Mouse (Mus musculus): ENCODE measurements around the gene Trim30a. TPM values are rescaled to one million over a fixed set of nuclear protein-coding genes. Genes with fewer than 3 reads are reported as not detected.

Gene Trim30a
- 47.4 TPM for polyA plus RNA-seq (2014; fragmentation: Illumina TruSeq; extraction: RNeasy Lipid Tissue Mini Kit (QIAGEN cat#74804); ENCODE audit: low read depth, low replicate concordance)

DNA sequence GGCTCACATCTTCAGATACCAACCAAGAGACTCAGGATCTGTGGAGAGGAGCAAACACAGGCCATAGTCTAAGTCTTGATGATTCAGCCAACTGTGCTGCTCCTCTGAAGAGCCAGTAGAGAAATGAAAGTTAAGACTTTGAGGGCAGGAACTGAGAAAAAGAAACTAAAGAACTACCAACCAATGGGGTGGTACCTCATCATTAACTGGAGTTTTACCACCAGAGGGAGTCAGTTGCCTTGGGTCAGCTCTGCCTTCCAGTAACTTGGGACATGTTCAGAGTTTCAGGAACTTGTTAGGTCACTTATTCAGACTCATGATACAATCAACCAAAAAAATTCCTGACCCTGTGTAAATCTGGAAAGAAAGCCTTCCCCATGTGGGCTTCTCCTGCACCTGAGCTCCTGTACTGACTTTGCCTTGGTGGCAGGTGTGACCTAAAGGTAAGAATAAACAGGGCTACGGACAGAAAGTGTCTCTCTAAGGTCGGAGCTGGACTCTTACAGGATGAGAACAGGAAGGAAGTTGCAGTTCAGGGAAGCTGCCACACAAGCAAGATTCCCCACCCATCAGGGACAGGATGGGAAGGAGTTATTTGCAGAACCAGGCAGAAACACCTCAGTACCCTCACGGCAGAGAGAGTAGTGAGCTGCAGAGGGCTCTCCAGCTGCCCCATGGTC, at the start of gene Trim30a:
Gene Trim30a, minus strand, starts transcription at position 129 of the 680 bp plus-strand sequence.

DNA sequence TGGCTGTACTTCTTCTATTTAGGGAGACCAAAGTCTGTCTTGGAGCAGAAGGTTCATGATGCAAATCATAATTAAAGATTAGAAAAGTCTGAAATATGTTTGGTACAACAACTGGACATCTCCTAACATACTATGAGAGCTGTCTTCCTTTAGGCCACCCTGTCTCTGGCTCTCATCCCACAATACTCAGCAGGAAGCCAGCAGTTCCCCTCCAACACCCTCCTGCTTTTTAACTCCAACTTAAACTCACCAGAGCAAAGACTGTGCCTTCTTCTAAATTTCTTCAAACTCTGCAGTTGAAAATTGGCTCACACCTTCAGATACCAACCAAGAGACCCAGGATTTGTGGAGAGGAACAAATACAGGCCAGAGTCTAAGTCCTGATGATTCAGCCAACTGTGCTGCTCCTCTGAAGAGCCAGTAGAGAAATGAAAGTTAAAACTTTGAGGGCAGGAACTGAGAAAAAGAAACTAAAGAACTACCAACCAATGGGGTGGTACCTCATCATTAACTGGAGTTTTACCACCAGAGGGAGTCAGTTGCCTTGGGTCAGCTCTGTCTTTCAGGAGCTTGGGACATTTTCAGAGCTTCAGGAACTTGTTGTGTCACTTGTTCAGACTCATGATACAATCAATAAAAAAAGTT, 42.5 kb upstream of the Trim30a start, which contains the start of gene Trim30d:
Gene Trim30d, minus strand, starts transcription at position 429 of the 645 bp plus-strand sequence.

DNA sequence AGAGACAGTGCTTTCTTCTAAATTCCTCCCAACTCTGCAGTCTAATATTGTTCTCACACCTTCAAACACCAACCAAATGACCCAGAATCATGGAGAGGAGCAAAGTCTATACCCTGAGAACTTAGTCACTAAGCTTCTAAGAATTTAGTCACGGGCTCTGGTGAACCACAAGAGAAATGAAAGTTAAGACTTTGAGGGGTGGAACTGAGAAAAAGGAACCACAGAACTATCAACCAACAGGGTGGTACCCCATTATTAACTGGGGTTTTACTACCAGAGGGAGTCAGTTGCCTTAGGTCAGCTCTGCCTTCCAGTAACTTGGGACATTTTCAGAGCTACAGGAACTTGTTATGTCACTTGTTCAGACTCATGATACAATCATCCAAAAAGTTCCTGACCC, 64.3 kb downstream of the Trim30a start, which contains the start of gene Trim30c:
Gene Trim30c, minus strand, starts transcription at position 140 of the 400 bp plus-strand sequence.

DNA sequence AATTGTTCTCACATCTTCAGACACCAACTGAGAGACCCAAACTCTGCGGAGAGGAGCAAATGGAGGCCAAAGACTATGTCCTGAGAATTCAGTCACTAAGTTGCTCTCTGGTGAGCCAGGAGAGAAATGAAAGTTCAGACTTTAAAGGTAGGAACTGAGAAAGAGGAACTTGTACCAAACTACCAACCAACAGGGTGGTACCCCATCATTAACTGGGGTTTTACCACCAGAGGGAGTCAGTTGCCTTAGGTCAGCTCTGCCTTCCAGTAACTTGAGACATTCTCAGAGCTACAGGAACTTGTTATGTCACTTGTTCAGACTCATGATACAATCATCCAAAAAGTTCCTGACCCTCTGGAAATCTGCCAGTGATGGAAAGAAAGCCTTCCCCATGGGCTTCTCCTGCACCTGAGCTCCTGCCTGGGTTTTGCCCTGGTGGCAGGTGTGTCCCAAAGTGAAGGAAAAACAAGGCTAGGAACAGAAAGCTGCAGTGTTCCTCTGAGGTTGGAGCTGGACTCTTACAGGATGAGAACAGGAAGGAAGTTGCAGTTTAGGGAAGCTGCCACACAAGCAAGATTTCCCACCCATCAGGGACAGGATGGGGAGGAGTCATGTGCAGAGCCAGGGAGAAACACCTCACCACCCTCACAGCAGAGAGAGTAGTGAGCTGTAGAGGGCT, 95.1 kb downstream of the Trim30a start, which contains the start of gene Trim30b:
Gene Trim30b, minus strand, starts transcription at position 149 of the 679 bp plus-strand sequence.

Other genes starting within 250 kb of the Trim30a start
- gene Trim6, start 246.4 kb downstream of the Trim30a start, polyA plus RNA-seq (2014; fragmentation: Illumina TruSeq; extraction: RNeasy Lipid Tissue Mini Kit (QIAGEN cat#74804); ENCODE audit: low read depth, low replicate concordance): 30.0 TPM
- gene Trim34a, start 220.7 kb downstream of the Trim30a start, polyA plus RNA-seq (2014; fragmentation: Illumina TruSeq; extraction: RNeasy Lipid Tissue Mini Kit (QIAGEN cat#74804); ENCODE audit: low read depth, low replicate concordance): 40.5 TPM
- 15.0 TPM for gene Trim5, start 177.1 kb downstream of the Trim30a start, polyA plus RNA-seq (2014; fragmentation: Illumina TruSeq; extraction: RNeasy Lipid Tissue Mini Kit (QIAGEN cat#74804); ENCODE audit: low read depth, low replicate concordance)
- gene Trim12a, start 149.7 kb downstream of the Trim30a start, polyA plus RNA-seq (2014; fragmentation: Illumina TruSeq; extraction: RNeasy Lipid Tissue Mini Kit (QIAGEN cat#74804); ENCODE audit: low read depth, low replicate concordance): 62.6 TPM
- 2.4 TPM for gene Trim34b, start 135.7 kb downstream of the Trim30a start, polyA plus RNA-seq (2014; fragmentation: Illumina TruSeq; extraction: RNeasy Lipid Tissue Mini Kit (QIAGEN cat#74804); ENCODE audit: low read depth, low replicate concordance)
- 70.1 TPM for gene Trim12c, start 111.8 kb downstream of the Trim30a start, polyA plus RNA-seq (2014; fragmentation: Illumina TruSeq; extraction: RNeasy Lipid Tissue Mini Kit (QIAGEN cat#74804); ENCODE audit: low read depth, low replicate concordance)
- 3.2 TPM for gene Trim30b, start 95.3 kb downstream of the Trim30a start, polyA plus RNA-seq (2014; fragmentation: Illumina TruSeq; extraction: RNeasy Lipid Tissue Mini Kit (QIAGEN cat#74804); ENCODE audit: low read depth, low replicate concordance)
- gene Trim30c, start 64.4 kb downstream of the Trim30a start, polyA plus RNA-seq (2014; fragmentation: Illumina TruSeq; extraction: RNeasy Lipid Tissue Mini Kit (QIAGEN cat#74804); ENCODE audit: low read depth, low replicate concordance): 0.76 TPM
- 112 TPM for gene Trim30d, start 42.7 kb upstream of the Trim30a start, polyA plus RNA-seq (2014; fragmentation: Illumina TruSeq; extraction: RNeasy Lipid Tissue Mini Kit (QIAGEN cat#74804); ENCODE audit: low read depth, low replicate concordance)
- not detected for gene Olfr651, start 84.9 kb upstream of the Trim30a start, polyA plus RNA-seq (2014; fragmentation: Illumina TruSeq; extraction: RNeasy Lipid Tissue Mini Kit (QIAGEN cat#74804); ENCODE audit: low read depth, low replicate concordance)
- gene Olfr652, start 95.7 kb upstream of the Trim30a start, polyA plus RNA-seq (2014; fragmentation: Illumina TruSeq; extraction: RNeasy Lipid Tissue Mini Kit (QIAGEN cat#74804); ENCODE audit: low read depth, low replicate concordance): not detected
- gene Olfr653, start 112.1 kb upstream of the Trim30a start, polyA plus RNA-seq (2014; fragmentation: Illumina TruSeq; extraction: RNeasy Lipid Tissue Mini Kit (QIAGEN cat#74804); ENCODE audit: low read depth, low replicate concordance): not detected
- not detected for gene Olfr654, start 121.8 kb upstream of the Trim30a start, polyA plus RNA-seq (2014; fragmentation: Illumina TruSeq; extraction: RNeasy Lipid Tissue Mini Kit (QIAGEN cat#74804); ENCODE audit: low read depth, low replicate concordance)
- not detected for gene Olfr655, start 136.6 kb upstream of the Trim30a start, polyA plus RNA-seq (2014; fragmentation: Illumina TruSeq; extraction: RNeasy Lipid Tissue Mini Kit (QIAGEN cat#74804); ENCODE audit: low read depth, low replicate concordance)
- gene Olfr656, start 148.8 kb upstream of the Trim30a start, polyA plus RNA-seq (2014; fragmentation: Illumina TruSeq; extraction: RNeasy Lipid Tissue Mini Kit (QIAGEN cat#74804); ENCODE audit: low read depth, low replicate concordance): not detected
- gene Olfr657, start 159.6 kb upstream of the Trim30a start, polyA plus RNA-seq (2014; fragmentation: Illumina TruSeq; extraction: RNeasy Lipid Tissue Mini Kit (QIAGEN cat#74804); ENCODE audit: low read depth, low replicate concordance): not detected
- gene Olfr658, start 182.1 kb upstream of the Trim30a start, polyA plus RNA-seq (2014; fragmentation: Illumina TruSeq; extraction: RNeasy Lipid Tissue Mini Kit (QIAGEN cat#74804); ENCODE audit: low read depth, low replicate concordance): 0.38 TPM
- gene Olfr659, start 201.6 kb upstream of the Trim30a start, polyA plus RNA-seq (2014; fragmentation: Illumina TruSeq; extraction: RNeasy Lipid Tissue Mini Kit (QIAGEN cat#74804); ENCODE audit: low read depth, low replicate concordance): not detected
- gene Olfr661, start 221.3 kb upstream of the Trim30a start, polyA plus RNA-seq (2014; fragmentation: Illumina TruSeq; extraction: RNeasy Lipid Tissue Mini Kit (QIAGEN cat#74804); ENCODE audit: low read depth, low replicate concordance): not detected